Mouse (Mus musculus) liver, postnatal 0 days (tissue): ENCODE measurements at regions not wholly inside any gene's neighbourhood (a gene's known extent, or its start where the extent isn't known, plus 50 kb on each side); places are given as distances from the start of the nearest gene placed in this dataset.

Experiments used
- CTCF ChIP-seq: sonication (generic); IDR thresholded peaks from 2 replicates; pipeline ENCODE4 v1.5.1; 2016; ENCODE audit warnings: antibody characterized with exemption, low read depth
- EP300 ChIP-seq: IDR thresholded peaks from 2 replicates; pipeline ENCODE4 v1.6.1; 2016; ENCODE audit warnings: antibody characterized with exemption, low read depth, mild to moderate bottlenecking

- TF ChIP-seq CTCF (no peak), EP300 (no peak)
Observed at GRCm38 (mm10) chr13:107919403-107919802, 124.8 kb upstream of the Smim15 start.
